18 mouse cellular contexts compared by ENCODE assay signal in the genomic region with DNA sequence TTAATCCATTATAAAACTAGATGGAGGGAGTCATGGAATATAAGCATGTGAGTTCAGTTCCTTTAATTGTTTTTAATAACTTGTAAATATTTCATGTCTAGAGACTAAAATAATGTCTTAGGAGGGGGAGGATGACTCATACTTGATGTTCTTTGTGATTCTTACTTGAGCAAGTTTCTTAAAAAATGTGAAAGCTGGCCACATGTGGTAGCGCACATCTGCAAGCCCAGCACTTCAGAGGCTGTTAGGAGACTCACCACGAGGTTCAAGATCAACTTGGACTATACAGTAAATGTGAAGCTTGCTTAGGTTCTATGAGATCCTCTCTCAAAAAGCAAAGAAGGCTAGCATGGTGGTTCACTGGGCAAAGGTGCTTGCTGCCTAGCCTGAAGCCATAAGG.
"Had no signal": no experiment of that assay in that cellular context is flagged by ENCODE, and none has a peak within 500 bp of the region (broad histone marks: within the 10 kb centered on the region; RNA-seq: fewer than 3 reads in every experiment).

No protein-coding gene starts in this region.

- H3K36me3 ChIP-seq: liver, embryonic 15.5 days; midbrain, embryonic 10.5 days; midbrain, embryonic 12.5 days; neural tube, embryonic 12.5 days had no signal

- H3K9ac ChIP-seq: liver, embryonic 15.5 days; lung, embryonic 14.5 days; midbrain, embryonic 12.5 days; neural tube, embryonic 12.5 days had no signal

- H3K4me3 ChIP-seq: liver, embryonic 15.5 days; midbrain, embryonic 10.5 days; midbrain, embryonic 12.5 days; neural tube, embryonic 12.5 days had no signal

- DNase-seq: lung, adult 18-20 months; lung, embryonic 14.5 days; lung, postnatal 14 days; lung, postnatal 4 days; midbrain, embryonic 14.5 days; retina, postnatal 1 day; right cerebral cortex, adult 18-20 months; right cerebral cortex, postnatal 25 days; right cerebral cortex, postnatal 4 days; spleen, adult 18-20 months; thymus, adult 18-20 months; thymus, postnatal 14 days; thymus, postnatal 36 days had no signal

- H3K27ac ChIP-seq: liver, embryonic 15.5 days; midbrain, embryonic 10.5 days; midbrain, embryonic 12.5 days; neural tube, embryonic 12.5 days had no signal

- H3K27me3 ChIP-seq: liver, embryonic 15.5 days; neural tube, embryonic 12.5 days had no signal

- H3K4me2 ChIP-seq: liver, embryonic 15.5 days; lung, embryonic 14.5 days; midbrain, embryonic 12.5 days; neural tube, embryonic 12.5 days had no signal

- H3K4me1 ChIP-seq: liver, embryonic 15.5 days; midbrain, embryonic 12.5 days; neural tube, embryonic 12.5 days had no signal

- H3K9me3 ChIP-seq: liver, embryonic 15.5 days; midbrain, embryonic 10.5 days; midbrain, embryonic 12.5 days; neural tube, embryonic 12.5 days had no signal

- ATAC-seq: midbrain, embryonic 16.5 days had no signal
